9 mouse cellular contexts compared by ENCODE assay signal in genomic region chr2:121415591-121415990, GRCm38 (mm10). TPM values are rescaled to one million over a fixed set of nuclear protein-coding genes. Genes with fewer than 3 reads are reported as not detected.
DNase-seq lines count a peak whose midpoint lies in the region; ATAC-seq and TF ChIP-seq lines count a peak whose summit lies in the region.
"Had no signal": no experiment of that assay in that cellular context is flagged by ENCODE, and none has a peak within 500 bp of the region (broad histone marks: within the 10 kb centered on the region; RNA-seq: fewer than 3 reads in every experiment).

No protein-coding gene starts in this region.

- ATAC-seq in heart, embryonic 12.5 days (ENCODE audit: insufficient number of reproducible peaks, low FRiP score) = no peak
- no peak for ATAC-seq in hindbrain, embryonic 13.5 days (ENCODE audit: low FRiP score)
- no peak for ATAC-seq in midbrain, embryonic 11.5 days (ENCODE audit: low FRiP score)

- no peak for TF ChIP-seq POLR2A in bone marrow macrophage, adult 2 months (IDR thresholded peaks at IDR 0.05; ENCODE audit: borderline replicate concordance, low read depth, low read length)

- peak overlapping the region; percentile 76 for H3K4me2 ChIP-seq in heart, embryonic 12.5 days
- H3K4me2 ChIP-seq in hindbrain, embryonic 13.5 days = peak overlapping the region; percentile 58
- peak overlapping the region; percentile 76 for H3K4me2 ChIP-seq in midbrain, embryonic 11.5 days

- H3K36me3 ChIP-seq in heart, embryonic 12.5 days = peaks cover 33% of the 10 kb centered on the region
- H3K36me3 ChIP-seq in hindbrain, embryonic 13.5 days = peaks cover 17% of the 10 kb centered on the region
- peaks cover 8% of the 10 kb centered on the region; the same call in 1 of the 2 replicates for H3K36me3 ChIP-seq in midbrain, embryonic 11.5 days (ENCODE audit: control insufficient read depth, insufficient read depth, low read length)

- no peak for TF ChIP-seq CTCF in bone marrow macrophage, adult 2 months (IDR thresholded peaks at IDR 0.05; ENCODE audit: low read depth, low read length)

- no peaks in the 10 kb centered on the region for H3K9me3 ChIP-seq in heart, embryonic 12.5 days (replicated peaks)
- H3K9me3 ChIP-seq in hindbrain, embryonic 13.5 days = no peaks in the 10 kb centered on the region
- no peaks in the 10 kb centered on the region for H3K9me3 ChIP-seq in midbrain, embryonic 11.5 days (ENCODE audit: control insufficient read depth, low read length)

- WGBS in heart, embryonic 12.5 days = 69% methylated on average over 3 of the region's 3 CpGs
- 92% methylated on average over 3 of the region's 3 CpGs for WGBS in hindbrain, embryonic 13.5 days
- WGBS in midbrain, embryonic 11.5 days = 88% methylated on average over 3 of the region's 3 CpGs

- H3K27ac ChIP-seq in heart, embryonic 12.5 days (ENCODE audit: poor library complexity, severe bottlenecking) = no peak overlapping the region
- no peak overlapping the region for H3K27ac ChIP-seq in bone marrow macrophage, adult 2 months (ENCODE audit: insufficient read depth, low read depth, low read length)
- H3K27ac ChIP-seq in hindbrain, embryonic 13.5 days = no peak overlapping the region
- no peak overlapping the region for H3K27ac ChIP-seq in midbrain, embryonic 11.5 days (ENCODE audit: low read depth, low read length)

- H3K4me1 ChIP-seq in heart, embryonic 12.5 days (replicated peaks) = peaks cover 26% of the 10 kb centered on the region
- peaks cover 25% of the 10 kb centered on the region for H3K4me1 ChIP-seq in bone marrow macrophage, adult 2 months (ENCODE audit: control insufficient read depth, insufficient read depth, low read length)
- peaks cover 50% of the 10 kb centered on the region for H3K4me1 ChIP-seq in hindbrain, embryonic 13.5 days (replicated peaks)
- H3K4me1 ChIP-seq in midbrain, embryonic 11.5 days (ENCODE audit: control insufficient read depth, insufficient read depth, low read length) = peaks cover 16% of the 10 kb centered on the region

- H3K27me3 ChIP-seq in heart, embryonic 12.5 days (replicated peaks) = no peaks in the 10 kb centered on the region
- no peaks in the 10 kb centered on the region for H3K27me3 ChIP-seq in hindbrain, embryonic 13.5 days
- no peaks in the 10 kb centered on the region for H3K27me3 ChIP-seq in midbrain, embryonic 11.5 days (ENCODE audit: control insufficient read depth, insufficient read depth, low read length)

- no peak for DNase-seq in heart, adult 18-20 months
- peak; percentile 39 for DNase-seq in midbrain, embryonic 11.5 days (ENCODE audit: low spot score, missing footprints)
- no peak for DNase-seq in adrenal gland, postnatal 4 days (ENCODE audit: low spot score in 2 of 2)
- DNase-seq in gastrocnemius, postnatal 25 days = no peak
- DNase-seq in yolk sac, embryonic 10.5 days (ENCODE audit: low spot score) = no peak
- DNase-seq: kidney, adult 2 months had no signal

- peak overlapping the region; percentile 95 for H3K4me3 ChIP-seq in heart, embryonic 12.5 days
- H3K4me3 ChIP-seq in bone marrow macrophage, adult 2 months (ENCODE audit: insufficient read depth, low read length) = peak overlapping the region; percentile 42
- peak overlapping the region; percentile 98 for H3K4me3 ChIP-seq in hindbrain, embryonic 13.5 days
- peak overlapping the region; percentile 99 for H3K4me3 ChIP-seq in midbrain, embryonic 11.5 days (ENCODE audit: low read depth, low read length)

- H3K9ac ChIP-seq in heart, embryonic 12.5 days = no peak overlapping the region
- peak overlapping the region; percentile 97 for H3K9ac ChIP-seq in hindbrain, embryonic 13.5 days
- H3K9ac ChIP-seq in midbrain, embryonic 11.5 days (ENCODE audit: low read length) = peak overlapping the region; percentile 31; the same call in 1 of the 2 replicates

RNA-seq across cellular contexts. Expression of gene Catsper2, which starts 2.0 kb away (rescaled TPM):
- polyA plus RNA-seq in heart, embryonic 12.5 days (2016; fragmentation: Nextera tagmentation; extraction: Ambion mirVana) = 2.8 and 3.5 TPM in 2 replicates
- 1 to 10 TPM; 3.1 to 4.4 TPM for total RNA-seq in heart, adult 18-20 months (2021)
- polyA plus RNA-seq in bone marrow macrophage, adult 2 months (2012; ENCODE audit: insufficient read depth, insufficient read length, missing spikeins) = 0.80 and 1.5 TPM in 2 replicates
- 5.7 and 6.8 TPM in 2 replicates for polyA plus RNA-seq in hindbrain, embryonic 13.5 days (2015; fragmentation: Nextera tagmentation; extraction: Ambion mirVana)
- 1.6 and 2.0 TPM in 2 replicates for polyA plus RNA-seq in midbrain, embryonic 11.5 days (2014; fragmentation: Nextera tagmentation; extraction: Ambion mirVana)
- total RNA-seq in adrenal gland, postnatal 4 days (2021) = 1 to 10 TPM; 3.9 to 5.3 TPM
- total RNA-seq in gastrocnemius, postnatal 25 days (2021) = 1 to 10 TPM; 1.9 TPM

RNA-seq across cellular contexts. Expression of gene Pdia3, which starts 2.0 kb away (rescaled TPM):
- 643 and 651 TPM in 2 replicates for polyA plus RNA-seq in heart, embryonic 12.5 days (2016; fragmentation: Nextera tagmentation; extraction: Ambion mirVana)
- total RNA-seq in heart, adult 18-20 months (2021) = 100 to 1,000 TPM; 113 to 144 TPM
- polyA plus RNA-seq in bone marrow macrophage, adult 2 months (2012; ENCODE audit: insufficient read depth, insufficient read length, missing spikeins) = 360 and 362 TPM in 2 replicates
- polyA plus RNA-seq in hindbrain, embryonic 13.5 days (2015; fragmentation: Nextera tagmentation; extraction: Ambion mirVana) = 386 and 398 TPM in 2 replicates
- polyA plus RNA-seq in midbrain, embryonic 11.5 days (2014; fragmentation: Nextera tagmentation; extraction: Ambion mirVana) = 505 and 510 TPM in 2 replicates
- total RNA-seq in adrenal gland, postnatal 4 days (2021) = 100 to 1,000 TPM; 400 to 403 TPM
- 10 to 100 TPM; 46.2 to 51.0 TPM for total RNA-seq in gastrocnemius, postnatal 25 days (2021)

RNA-seq across cellular contexts. Expression of gene Ell3, which starts 28.5 kb away (rescaled TPM):
- polyA plus RNA-seq in heart, embryonic 12.5 days (2016; fragmentation: Nextera tagmentation; extraction: Ambion mirVana) = 1.0 and 1.4 TPM in 2 replicates
- under 1 TPM in 1 of 2 experiments, not detected in 1; 0.57 TPM for total RNA-seq in heart, adult 18-20 months (2021)
- 0.92 TPM in 1 of 2 replicates, not detected in the other for polyA plus RNA-seq in bone marrow macrophage, adult 2 months (2012; ENCODE audit: insufficient read depth, insufficient read length, missing spikeins)
- 2.5 and 2.8 TPM in 2 replicates for polyA plus RNA-seq in hindbrain, embryonic 13.5 days (2015; fragmentation: Nextera tagmentation; extraction: Ambion mirVana)
- polyA plus RNA-seq in midbrain, embryonic 11.5 days (2014; fragmentation: Nextera tagmentation; extraction: Ambion mirVana) = 2.2 and 2.5 TPM in 2 replicates
- total RNA-seq in adrenal gland, postnatal 4 days (2021) = 1 to 10 TPM; 1.3 to 2.0 TPM
- total RNA-seq in gastrocnemius, postnatal 25 days (2021) = not detected

RNA-seq across cellular contexts. Expression of gene Strc, which starts 28.6 kb away (rescaled TPM):
- polyA plus RNA-seq in heart, embryonic 12.5 days (2016; fragmentation: Nextera tagmentation; extraction: Ambion mirVana) = not detected in 2 replicates
- not detected for total RNA-seq in heart, adult 18-20 months (2021)
- polyA plus RNA-seq in bone marrow macrophage, adult 2 months (2012; ENCODE audit: insufficient read depth, insufficient read length, missing spikeins) = not detected in 2 replicates
- polyA plus RNA-seq in hindbrain, embryonic 13.5 days (2015; fragmentation: Nextera tagmentation; extraction: Ambion mirVana) = not detected in 2 replicates
- polyA plus RNA-seq in midbrain, embryonic 11.5 days (2014; fragmentation: Nextera tagmentation; extraction: Ambion mirVana) = not detected in 2 replicates
- not detected for total RNA-seq in adrenal gland, postnatal 4 days (2021)
- under 1 TPM in 1 of 2 experiments, not detected in 1; 0.08 TPM for total RNA-seq in gastrocnemius, postnatal 25 days (2021)
- polyA plus RNA-seq: kidney, adult 2 months had no signal

RNA-seq across cellular contexts. Expression of gene Serf2, which starts 33.4 kb away (rescaled TPM):
- polyA plus RNA-seq in heart, embryonic 12.5 days (2016; fragmentation: Nextera tagmentation; extraction: Ambion mirVana) = 610 and 670 TPM in 2 replicates
- total RNA-seq in heart, adult 18-20 months (2021) = 100 to 1,000 TPM; 366 to 459 TPM
- 547 and 575 TPM in 2 replicates for polyA plus RNA-seq in bone marrow macrophage, adult 2 months (2012; ENCODE audit: insufficient read depth, insufficient read length, missing spikeins)
- polyA plus RNA-seq in hindbrain, embryonic 13.5 days (2015; fragmentation: Nextera tagmentation; extraction: Ambion mirVana) = 391 and 404 TPM in 2 replicates
- polyA plus RNA-seq in midbrain, embryonic 11.5 days (2014; fragmentation: Nextera tagmentation; extraction: Ambion mirVana) = 467 and 471 TPM in 2 replicates
- 100 to 1,000 TPM; 285 to 301 TPM for total RNA-seq in adrenal gland, postnatal 4 days (2021)
- 100 to 1,000 TPM; 315 to 360 TPM for total RNA-seq in gastrocnemius, postnatal 25 days (2021)

Comparison
In these comparisons a context has a peak if more than half of its experiments do, and no peak if none do; other contexts are left out.
1. H3K4me3 ChIP-seq: peak in every context shown above with its lines; median percentile 99 in midbrain, embryonic 11.5 days; 98 in hindbrain, embryonic 13.5 days; 95 in heart, embryonic 12.5 days; 42 in bone marrow macrophage, adult 2 months.